Mouse (Mus musculus) fat pad, adult 2 months (tissue): Measurements from ENCODE around the gene Kif26b.

ENCODE experiments used
- DNase-seq: peaks from one replicate; pipeline ENCODE4 v3.0.0-alpha.2; 2011; ENCODE audit warnings: low read depth, low spot score; ENCODE audit errors: extremely low read depth

Gene Kif26b

GRCm38 (mm10) chr1:178712189-178712873, 183.4 kb downstream of the Kif26b start:
- no peak for DNase-seq

DNA sequence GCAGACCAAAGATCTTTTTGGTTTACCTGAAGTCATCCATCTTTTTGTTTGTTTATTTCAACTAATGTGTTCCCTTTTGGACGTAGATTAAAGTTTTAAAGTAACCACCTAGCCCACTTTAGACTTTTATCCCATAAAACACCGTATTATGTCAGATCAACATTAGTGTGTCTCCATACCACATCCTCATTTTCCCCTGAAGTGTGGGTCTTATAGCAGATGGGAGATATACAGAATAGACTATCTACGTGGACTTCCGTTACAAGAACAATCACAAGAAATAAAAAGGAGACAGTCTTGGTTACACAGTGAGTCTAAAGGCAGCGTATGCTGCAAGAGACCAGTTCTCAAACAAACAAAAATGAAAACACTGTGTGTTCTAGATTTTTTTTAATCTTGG, 185.3 kb downstream of the Kif26b start:
- DNase-seq: no peak

- DNase-seq: no peak
Measured at GRCm38 (mm10) chr1:178716411-178716810, 187.5 kb downstream of the Kif26b start.

- DNase-seq: no peak
Measured at GRCm38 (mm10) chr1:178720821-178721220, 191.9 kb downstream of the Kif26b start.

DNA sequence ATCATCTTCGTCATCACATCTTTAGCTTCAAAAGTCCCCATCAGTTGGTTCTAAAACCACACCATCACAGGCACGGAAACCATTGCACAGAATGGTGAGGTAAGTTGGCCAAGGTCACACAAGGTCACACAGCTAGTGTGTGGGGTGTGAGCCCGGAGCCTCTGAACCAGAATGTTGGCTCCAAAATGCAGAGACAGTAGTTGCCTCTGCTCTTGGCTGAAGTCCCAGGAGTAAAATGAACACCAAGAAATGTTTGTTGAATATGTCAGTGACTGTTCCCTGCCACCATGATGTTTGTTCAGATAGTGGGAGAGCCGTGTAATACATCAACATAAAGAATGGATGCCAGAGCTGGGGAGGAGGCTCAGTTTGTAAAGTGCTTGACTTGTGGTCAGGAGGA, 193.9 kb downstream of the Kif26b start:
- DNase-seq: no peak

DNA sequence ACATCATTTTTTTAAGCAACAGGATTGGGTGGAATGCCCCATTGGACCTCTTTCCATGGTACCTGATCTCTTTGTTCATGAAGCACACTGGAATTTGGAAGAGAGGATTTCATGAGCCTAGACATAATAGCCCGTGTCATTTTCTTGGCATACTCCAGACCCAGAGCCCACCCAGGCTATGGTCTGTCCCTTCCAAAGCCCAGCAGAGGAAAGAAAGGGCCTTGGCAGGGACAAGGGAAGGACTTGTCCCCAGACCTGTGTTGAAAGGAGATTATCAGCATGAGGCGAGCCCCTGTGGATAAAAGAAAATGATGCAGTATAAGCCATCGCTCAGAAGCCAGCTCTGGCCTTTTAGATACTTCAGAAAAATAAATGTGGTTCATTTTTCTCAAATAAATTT, 196.6 kb downstream of the Kif26b start:
- no peak for DNase-seq

DNA sequence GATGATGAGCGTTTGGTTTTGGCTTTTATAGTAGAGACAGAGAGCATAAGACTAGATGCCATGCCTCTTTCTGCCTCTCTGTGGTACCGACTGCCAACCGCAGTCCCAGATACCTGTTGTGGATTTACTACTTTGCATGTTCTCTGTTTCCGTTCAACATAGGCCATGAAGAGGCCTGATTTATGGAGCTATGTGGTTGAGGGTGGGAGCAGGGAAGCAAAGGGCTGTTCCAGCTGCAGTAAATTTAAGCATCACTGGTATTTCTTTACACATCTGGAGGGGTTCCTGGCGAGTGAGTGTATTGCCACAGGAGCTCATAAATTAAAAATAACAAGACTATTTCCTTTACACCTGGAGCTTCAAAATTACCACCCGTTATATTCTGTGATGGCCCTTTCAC, 199.3 kb downstream of the Kif26b start:
- no peak for DNase-seq

DNA sequence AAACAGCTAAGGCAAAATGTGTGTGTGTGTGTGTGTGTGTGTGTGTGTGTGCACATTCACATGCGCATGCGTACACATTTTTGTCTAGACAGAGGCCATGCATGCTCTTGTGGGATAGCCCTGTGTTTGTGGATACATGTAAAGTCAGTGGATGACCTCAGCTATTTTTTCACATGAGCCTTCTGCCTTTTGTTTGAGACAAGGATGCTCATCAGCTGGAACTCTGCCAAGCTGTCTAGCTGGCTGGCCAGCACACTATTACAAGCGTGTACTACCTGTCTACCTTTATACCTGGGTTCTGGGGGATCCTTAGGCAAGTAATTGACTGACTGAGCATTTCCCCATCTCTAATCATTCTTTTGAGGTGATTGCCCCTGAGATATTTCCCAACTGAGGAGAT, 201.3 kb downstream of the Kif26b start:
- DNase-seq: no peak

DNA sequence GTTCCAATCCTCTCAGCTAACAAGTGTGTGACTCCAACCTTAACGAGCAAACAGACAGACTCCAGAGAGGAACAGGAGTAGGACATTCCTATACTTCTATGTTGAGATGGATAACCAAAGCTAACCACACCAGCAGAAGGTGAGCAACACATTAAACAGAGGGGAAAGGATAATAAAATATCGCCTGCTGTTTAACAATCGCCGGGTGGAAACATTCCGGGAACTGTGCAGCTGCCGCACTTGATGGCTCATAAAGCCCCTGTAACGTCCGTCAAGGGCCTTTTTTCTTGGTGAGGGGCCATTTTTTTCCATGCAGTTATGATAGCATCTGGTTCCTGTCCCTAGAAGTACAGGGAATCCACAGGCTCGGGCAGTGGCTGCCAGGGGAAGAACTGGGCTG, 204.1 kb downstream of the Kif26b start:
- DNase-seq: no peak

DNA sequence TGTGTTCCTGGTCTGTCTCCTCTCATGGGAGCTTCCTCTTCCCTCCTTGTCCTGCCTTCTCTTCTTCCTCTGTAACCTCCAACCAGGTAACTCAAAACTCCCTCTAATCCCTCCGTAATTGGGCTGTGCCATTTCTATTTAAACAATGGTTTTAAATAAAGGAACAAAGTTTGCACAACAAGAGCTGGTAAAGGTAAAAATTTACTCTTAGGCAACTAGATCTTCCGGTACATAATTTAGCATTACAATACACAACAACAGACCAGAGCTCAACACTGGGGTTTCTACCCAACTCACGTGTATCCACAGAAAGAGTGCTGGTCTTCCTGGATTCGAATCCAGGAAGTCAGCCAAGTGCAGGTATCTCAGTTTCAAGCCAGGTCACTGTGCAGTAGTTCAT, 205.7 kb downstream of the Kif26b start:
- DNase-seq: no peak

DNA sequence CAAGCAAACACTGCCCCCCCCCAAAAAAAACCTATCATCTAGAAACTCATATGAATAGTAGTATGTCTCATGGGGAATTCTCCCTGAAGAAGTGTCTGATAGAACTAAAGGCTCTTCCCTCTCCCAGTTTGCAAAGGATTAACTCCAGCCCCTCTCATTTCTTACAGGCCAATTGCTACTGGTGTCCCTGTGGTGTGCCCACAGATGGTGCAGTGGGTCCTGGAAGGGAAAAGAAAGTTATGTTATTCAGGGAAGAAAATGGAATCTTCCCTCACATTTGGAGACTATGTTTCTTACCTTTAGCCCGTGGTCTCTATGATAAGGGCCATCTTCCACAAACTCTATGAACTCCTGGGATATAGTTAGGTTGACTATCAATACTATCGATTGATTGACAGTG, 208.0 kb downstream of the Kif26b start:
- no peak for DNase-seq

- DNase-seq: no peak
Measured at GRCm38 (mm10) chr1:178743820-178744219, 214.9 kb downstream of the Kif26b start.

- DNase-seq: no peak
Measured at GRCm38 (mm10) chr1:178744526-178744925, 215.6 kb downstream of the Kif26b start.

GRCm38 (mm10) chr1:178744961-178745360, 216.0 kb downstream of the Kif26b start:
- no peak for DNase-seq

- no peak for DNase-seq
Measured at GRCm38 (mm10) chr1:178745471-178745870, 216.5 kb downstream of the Kif26b start.

- DNase-seq: peak; percentile 90
Measured at GRCm38 (mm10) chr1:178747279-178748221, 218.6 kb downstream of the Kif26b start.

GRCm38 (mm10) chr1:178748222-178748600, 219.3 kb downstream of the Kif26b start:
- DNase-seq: no peak

- no peak for DNase-seq
Measured at GRCm38 (mm10) chr1:178748617-178749016, 219.7 kb downstream of the Kif26b start.

DNA sequence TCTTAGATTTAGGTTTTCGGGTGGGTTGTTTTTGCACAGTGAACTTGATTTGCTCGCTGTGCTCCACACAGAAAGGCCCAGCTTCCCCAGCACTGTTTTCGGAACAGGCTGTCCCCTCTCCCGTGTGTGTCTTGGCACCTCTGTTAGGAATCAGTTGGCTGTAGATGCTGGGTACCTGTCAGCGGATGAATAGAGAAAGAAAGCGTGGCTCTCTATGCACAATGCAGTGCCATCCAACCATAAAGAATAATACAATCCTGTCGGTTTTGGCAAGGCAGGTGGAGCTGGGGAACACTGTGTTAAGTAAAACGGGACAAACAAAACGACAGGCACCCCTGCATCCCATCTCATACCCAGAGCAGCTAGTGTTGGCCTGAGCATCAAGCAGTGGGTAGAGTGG, 220.9 kb downstream of the Kif26b start:
- no peak for DNase-seq

DNA sequence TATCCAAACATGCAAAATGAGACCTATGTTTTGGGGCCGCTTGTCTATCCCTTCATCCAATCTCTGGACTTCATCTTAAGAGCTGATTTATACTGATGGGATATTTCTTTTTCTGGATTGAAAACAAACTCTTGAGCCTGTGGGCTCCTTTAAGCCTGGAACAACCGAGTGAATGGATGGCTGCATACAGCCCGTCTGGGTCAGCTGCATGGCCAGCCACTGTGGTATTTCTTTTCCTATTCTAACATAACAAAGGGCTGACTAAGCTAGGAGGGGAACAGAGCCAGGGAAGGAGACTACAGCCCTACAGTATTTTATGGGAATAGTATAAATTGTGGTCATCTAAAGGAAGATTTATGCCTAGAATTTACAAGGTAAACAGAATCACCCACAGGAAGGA, 229.5 kb downstream of the Kif26b start:
- no peak for DNase-seq

GRCm38 (mm10) chr1:178762125-178762741, 233.3 kb downstream of the Kif26b start:
- DNase-seq: no peak

DNA sequence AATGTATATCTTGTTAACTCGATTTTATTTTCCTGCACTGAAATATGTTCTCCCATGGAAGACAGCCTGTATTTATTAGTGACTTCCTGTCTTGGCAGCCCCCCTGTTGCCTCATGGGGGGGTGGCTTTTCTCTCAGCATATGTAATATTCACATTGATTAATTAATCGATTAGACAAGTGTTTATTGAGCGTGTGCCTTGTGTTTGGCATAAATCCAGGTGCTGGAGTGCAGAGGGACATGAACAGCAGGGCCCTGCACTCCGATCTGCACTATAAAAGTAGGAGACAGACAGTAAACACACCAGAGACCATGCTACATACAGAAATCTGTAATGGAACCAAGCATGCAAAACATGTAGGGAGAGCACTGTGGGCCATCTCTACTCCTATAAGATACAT, 236.0 kb downstream of the Kif26b start:
- no peak for DNase-seq
